Mouse (Mus musculus) E14TG2a.4 (cell line): ENCODE results near the gene Asic3.

ENCODE experiments used
- CTCF ChIP-seq: conservative IDR thresholded peaks from 2 replicates; pipeline ENCODE4 v1.5.1; 2014; ENCODE audit warnings: low read length
- NANOG ChIP-seq: IDR thresholded peaks from 2 replicates; pipeline ENCODE4 v1.6.1; 2014; ENCODE audit warnings: borderline replicate concordance, low read length, mixed read lengths
- POU5F1 ChIP-seq: IDR thresholded peaks from 2 replicates; pipeline ENCODE4 v1.6.1; 2014; ENCODE audit warnings: low read length, borderline replicate concordance

DNA sequence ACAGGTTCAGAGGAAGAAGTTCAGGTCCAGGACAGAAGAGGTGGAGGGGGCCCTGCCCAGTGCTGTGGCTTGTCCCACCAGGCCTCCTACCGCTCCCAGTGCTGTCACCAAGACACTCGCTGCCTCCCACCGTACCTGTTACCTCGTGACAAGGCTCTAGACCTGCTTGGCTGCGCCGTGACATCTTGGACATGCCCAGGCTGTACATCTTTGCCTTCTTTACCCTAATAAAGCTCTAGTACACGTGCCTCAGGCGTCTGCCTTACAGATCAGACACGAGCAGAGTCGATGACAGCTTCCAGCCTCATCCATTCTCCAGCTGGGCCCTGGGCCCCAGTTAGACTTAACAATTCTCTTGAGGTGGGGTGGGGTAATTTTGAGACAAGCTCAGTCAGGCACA lies 4.4 kb downstream of the Asic3 start:
- TF ChIP-seq CTCF (no peak), NANOG (no peak), POU5F1 (no peak)
